Mouse (Mus musculus) left cerebral cortex, postnatal 25 days (tissue): Measurements from ENCODE around the gene Vat1. TPM values are rescaled to one million over a fixed set of nuclear protein-coding genes. Genes with fewer than 3 reads are reported as not detected.

Experiments
- DNase-seq, 2 experiments: peaks; one replicate each; pipeline ENCODE4 v3.0.0; 2022; ENCODE audit warnings: low spot score in 2 of 2, mixed read lengths in 1 of 2
- intact Hi-C: fragments of 180-260 bp; cut with DNase I; formaldehyde crosslinking; loops from one replicate; pipeline ENCODE4 v1.15.1; 2025
- microRNA-seq, 2 experiments: library from miRNA; unstranded; fragments of <30 nt; microRNA quantifications; one replicate each; pipeline ENCODE4 v1.2.0; 2022
- total RNA-seq, 2 experiments: library from RNA; stranded (reverse); gene quantifications; 2 replicates each; pipeline ENCODE4 v1.2.3; 2021

Gene Vat1
- total RNA-seq, 2 experiments from 2014 or later: 36.7 to 39.9 TPM

DNA sequence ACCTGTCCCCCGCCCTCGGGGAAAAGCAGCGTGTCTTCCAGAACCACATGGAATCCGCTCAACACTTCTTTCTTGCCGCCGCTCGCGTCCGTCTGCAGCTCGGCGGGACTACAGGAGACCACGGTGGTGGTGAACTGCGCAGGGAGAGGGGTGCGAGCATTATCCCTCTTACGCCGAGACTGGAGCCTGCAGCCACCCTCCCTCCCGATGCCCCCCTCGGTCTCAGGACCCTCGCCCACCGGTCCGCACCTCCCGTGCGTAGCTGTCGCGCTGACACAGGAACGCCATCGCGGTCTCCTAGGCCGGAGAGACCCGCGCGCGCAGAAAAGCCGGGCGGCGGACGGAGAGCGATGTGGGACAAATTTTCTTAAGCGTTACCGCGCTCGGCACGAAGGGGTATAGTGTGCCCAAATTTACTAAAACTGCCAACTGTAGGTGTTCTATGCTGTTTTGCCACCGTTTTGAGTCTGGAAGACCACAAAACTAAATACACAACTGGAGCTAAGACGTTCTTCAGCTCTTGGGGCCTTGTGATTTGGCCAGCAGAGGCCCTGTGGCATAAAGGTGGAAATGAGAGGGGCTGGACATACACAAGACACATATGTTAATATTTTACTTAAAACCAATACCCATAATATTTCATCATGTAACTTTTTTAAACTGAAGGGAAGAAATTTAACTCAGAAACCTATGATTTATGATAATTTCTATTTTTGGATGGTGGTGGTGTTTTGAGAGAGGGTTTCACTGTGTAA, 48.8 kb downstream of the Vat1 start, which contains the start of gene Aarsd1:
Gene Aarsd1 (minus strand): TSS at position 515 of the 755 bp plus-strand sequence.
- intact Hi-C loops: loop anchor here (10.0 kb wide), 1 partner anchor 322 kb away; the partner anchor contains the start of gene Psmc3ip
- DNase-seq: peak; percentile 89 to 91

DNA sequence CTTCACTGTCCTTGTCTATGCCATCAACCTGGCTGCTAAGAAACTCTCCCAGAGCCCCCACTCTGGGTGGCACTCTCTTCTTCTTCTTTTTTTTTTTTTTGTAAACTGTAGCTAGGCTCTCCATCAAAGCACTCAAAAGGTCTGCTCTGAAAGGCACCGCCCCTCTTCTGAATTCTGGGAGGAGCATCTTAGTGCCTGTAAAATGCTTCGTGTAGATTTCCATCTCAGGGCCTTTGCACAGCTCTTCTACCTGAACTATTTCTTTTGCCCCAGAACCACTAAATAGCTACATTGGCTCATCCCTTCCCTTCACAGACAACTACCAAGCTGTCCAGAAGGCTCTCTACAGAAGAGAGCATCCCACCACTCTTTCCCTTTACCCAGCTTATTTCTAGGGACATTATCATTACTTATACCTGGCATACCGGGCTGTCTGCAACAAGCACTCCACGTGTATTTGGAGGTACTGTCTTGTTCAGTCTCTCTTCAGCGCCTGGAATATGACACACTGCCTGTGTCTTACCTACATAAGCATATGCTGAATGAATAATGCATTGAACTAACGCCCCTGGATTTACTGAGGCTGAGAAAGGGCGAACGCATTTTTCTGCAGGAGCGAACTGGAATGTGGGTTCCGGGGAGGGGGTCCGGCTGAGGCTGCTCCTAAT, 49.5 kb downstream of the Vat1 start:
- DNase-seq: no peak
- intact Hi-C loops: loop anchor here (10.0 kb wide), 1 partner anchor 322 kb away; the partner anchor contains the start of gene Psmc3ip

DNA sequence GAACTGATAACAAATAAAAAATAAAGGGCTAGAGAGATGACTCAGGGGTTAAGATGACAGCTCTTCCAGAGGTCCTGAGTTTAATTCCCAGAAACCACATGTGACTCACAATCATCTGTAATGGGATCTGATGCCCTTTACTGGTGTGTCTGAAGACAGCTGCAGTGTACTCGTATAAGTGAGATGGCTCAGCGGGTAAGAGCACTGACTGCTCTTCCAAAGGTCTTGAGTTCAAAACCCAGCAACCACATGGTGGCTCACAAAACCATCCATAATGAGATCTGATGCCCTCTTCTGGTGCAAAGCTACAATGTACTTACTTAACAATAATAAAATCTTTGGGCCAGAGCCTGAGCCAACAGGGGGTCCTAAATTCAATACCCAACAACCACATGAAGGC, 50.7 kb downstream of the Vat1 start:
- no peak for DNase-seq
- intact Hi-C loops: loop anchor here (10.0 kb wide), 1 partner anchor 321 kb away; the partner anchor contains the start of gene Psmc3ip

Small RNAs within 50 kb of the gene (microRNA-seq; reads per million reads assigned to microRNA genes)
- 0.67 to 1.7 reads per million in 2 experiments for gene Mir6929

Other genes with a start within 250 kb of the Vat1 start
- 10 to 100 TPM; 42.8 to 48.5 TPM for gene Ezh1, start 239.8 kb downstream of the Vat1 start, total RNA-seq
- 10 to 100 TPM; 39.9 to 44.5 TPM for gene Ramp2, start 220.2 kb downstream of the Vat1 start, total RNA-seq
- 10 to 100 TPM; 62.4 to 65.7 TPM for gene Vps25, start 212.5 kb downstream of the Vat1 start, total RNA-seq
- 1 to 10 TPM; 2.2 to 7.9 TPM for gene Wnk4, start 205.7 kb downstream of the Vat1 start, total RNA-seq
- under 1 TPM; 0.21 to 0.27 TPM for gene Cntd1, start 187.2 kb downstream of the Vat1 start, total RNA-seq
- gene Coa3, start 187.1 kb downstream of the Vat1 start, total RNA-seq: 10 to 100 TPM; 95.3 to 98.8 TPM
- 100 to 1,000 TPM; 213 to 229 TPM for gene Becn1, start 163.9 kb downstream of the Vat1 start, total RNA-seq
- 100 to 1,000 TPM; 114 to 116 TPM for gene Psme3, start 150.0 kb downstream of the Vat1 start, total RNA-seq
- 1 to 10 TPM; 4.8 to 7.4 TPM for gene Aoc2, start 141.2 kb downstream of the Vat1 start, total RNA-seq
- under 1 TPM; 0.69 to 0.73 TPM for gene Aoc3, start 135.6 kb downstream of the Vat1 start, total RNA-seq
- gene G6pc, start 98.7 kb downstream of the Vat1 start, total RNA-seq: under 1 TPM in 1 of 2 experiments, not detected in 1; 0.14 TPM
- gene Aarsd1, start 48.6 kb downstream of the Vat1 start, total RNA-seq: 10 to 100 TPM; 38.7 to 40.1 TPM
- gene Gm27029, start 41.4 kb downstream of the Vat1 start, total RNA-seq: 1 to 10 TPM; 5.9 to 6.6 TPM
- 10 to 100 TPM; 35.6 to 37.0 TPM for gene Rundc1, start 41.1 kb downstream of the Vat1 start, total RNA-seq
- 1 to 10 TPM; 4.0 to 6.0 TPM for gene Ptges3l, start 40.9 kb downstream of the Vat1 start, total RNA-seq
- gene Rpl27, start 23.9 kb downstream of the Vat1 start, total RNA-seq: 10 to 100 TPM; 32.5 to 37.0 TPM
- gene Ifi35, start 17.8 kb downstream of the Vat1 start, total RNA-seq: 1 to 10 TPM; 2.0 to 2.4 TPM
- gene Rnd2, start 1.2 kb downstream of the Vat1 start, total RNA-seq: 100 to 1,000 TPM; 149 to 175 TPM
- gene Brca1, start 85.7 kb upstream of the Vat1 start, total RNA-seq: under 1 TPM; 0.69 to 0.80 TPM
- gene Nbr1, start 85.9 kb upstream of the Vat1 start, total RNA-seq: 100 to 1,000 TPM; 127 to 130 TPM
- 1 to 10 TPM; 1.1 to 1.6 TPM for gene Tmem106a, start 116.0 kb upstream of the Vat1 start, total RNA-seq
- not detected for gene Gm11634, start 133.0 kb upstream of the Vat1 start, total RNA-seq
- 1 to 10 TPM; 6.0 to 7.2 TPM for gene Rdm1, start 161.0 kb upstream of the Vat1 start, total RNA-seq
- gene Arl4d, start 199.3 kb upstream of the Vat1 start, total RNA-seq: 10 to 100 TPM; 23.9 to 32.1 TPM